Mouse (Mus musculus): ENCODE measurements around the gene Syngr1.

Gene Syngr1

DNA sequence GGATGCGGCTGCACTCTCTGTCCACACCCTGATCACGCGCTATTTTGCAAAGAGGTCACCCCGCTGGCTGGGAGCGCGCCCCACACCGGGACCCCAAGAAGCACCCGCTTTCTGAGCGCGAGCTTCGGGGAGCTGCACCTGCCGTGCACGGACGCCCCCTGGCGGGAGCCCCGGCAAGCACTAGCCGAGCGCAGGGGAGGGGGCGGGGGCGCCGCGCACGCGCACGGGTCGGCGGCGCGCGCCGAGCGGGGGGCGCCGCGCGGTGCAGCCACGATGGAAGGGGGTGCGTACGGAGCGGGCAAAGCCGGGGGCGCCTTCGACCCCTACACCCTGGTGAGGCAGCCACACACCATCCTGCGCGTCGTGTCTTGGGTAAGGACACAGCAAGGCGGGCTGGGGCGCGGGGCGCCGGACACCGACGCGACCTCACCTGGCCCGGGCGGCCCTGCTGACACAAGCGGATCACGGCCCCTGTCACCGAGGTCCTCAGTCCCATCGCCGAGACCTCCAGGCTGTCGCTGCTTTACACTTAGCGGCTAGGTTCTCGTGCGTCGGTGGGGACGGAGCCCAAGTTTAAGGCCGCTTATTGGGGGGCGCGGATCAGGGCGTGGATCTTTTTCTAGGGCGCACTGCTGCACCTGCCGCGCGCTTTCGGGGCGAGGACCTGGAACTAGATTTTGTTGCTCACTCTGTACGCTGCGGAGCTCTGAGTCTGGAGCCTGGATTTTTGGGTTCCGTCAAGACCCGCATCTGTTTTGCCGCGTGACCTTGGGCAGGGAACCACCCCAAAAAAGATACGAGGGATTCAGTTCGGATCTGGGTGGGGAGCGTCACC lies at the start of gene Syngr1, which contains the start of gene Rpl3:
Gene Syngr1, plus strand, starts transcription at position 214 of the 835 bp plus-strand sequence.
Gene Rpl3, minus strand, starts transcription at position 748 of the 835 bp plus-strand sequence.
- peak; percentile 87 for DNase-seq

DNA sequence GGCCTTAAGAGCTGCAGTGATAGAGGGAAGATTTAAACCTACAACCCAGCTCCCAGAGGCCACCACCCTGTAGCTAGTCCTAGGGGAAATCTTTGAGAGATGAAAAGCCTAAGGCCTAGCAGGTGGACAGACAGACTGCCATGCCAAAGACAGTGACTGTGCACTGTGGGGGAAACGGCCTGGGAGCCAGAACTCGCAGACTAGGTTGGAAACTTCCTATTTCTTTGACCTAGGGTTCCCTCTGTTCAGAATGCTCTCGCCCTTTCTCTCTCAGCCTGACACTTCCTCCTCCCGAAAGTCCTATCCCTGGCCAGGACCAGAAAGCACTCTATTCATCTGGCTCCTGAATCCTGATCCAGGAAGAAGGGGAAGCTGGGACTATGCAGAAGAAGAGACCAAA lies 49.0 kb upstream of the Syngr1 start:
- no peak for DNase-seq

DNA sequence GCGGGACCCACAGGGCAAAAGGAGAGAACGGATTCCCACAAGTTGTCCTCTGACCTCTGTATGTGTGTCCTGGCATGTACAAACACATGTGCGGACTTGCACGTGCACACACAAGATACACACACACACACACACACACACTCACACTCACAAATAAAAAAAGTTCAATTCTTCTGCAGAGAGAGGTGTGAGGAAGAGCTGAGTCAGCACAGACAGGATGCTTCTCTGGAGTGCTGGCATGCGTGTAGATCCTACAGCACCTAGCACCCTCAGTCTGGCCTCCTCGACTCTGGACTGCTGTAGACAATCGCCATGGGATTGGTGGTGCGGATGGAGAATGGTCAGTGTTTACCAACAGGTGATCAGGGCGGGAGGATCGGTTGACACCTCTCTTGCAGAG lies 46.9 kb upstream of the Syngr1 start:
- DNase-seq, result no peak

DNA sequence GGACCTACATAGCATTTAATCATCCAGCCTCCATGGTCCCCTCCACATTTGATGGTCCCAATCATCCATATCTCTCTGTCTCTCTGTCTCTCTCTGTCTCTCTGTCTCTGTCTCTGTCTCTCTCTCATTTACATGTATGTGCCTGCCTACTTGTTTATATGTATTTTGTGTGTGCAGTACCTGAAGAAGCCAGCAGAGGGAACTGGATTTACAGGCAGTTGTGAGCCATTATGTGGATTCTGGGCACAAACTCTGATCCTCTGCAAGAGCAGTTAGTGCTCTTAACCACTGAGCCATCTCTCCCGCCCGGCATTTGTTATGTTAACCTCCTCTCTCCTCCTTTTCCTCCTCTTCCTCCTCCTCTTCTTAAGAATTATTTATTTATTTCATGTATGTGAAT lies 45.4 kb upstream of the Syngr1 start:
- no peak for DNase-seq

DNA sequence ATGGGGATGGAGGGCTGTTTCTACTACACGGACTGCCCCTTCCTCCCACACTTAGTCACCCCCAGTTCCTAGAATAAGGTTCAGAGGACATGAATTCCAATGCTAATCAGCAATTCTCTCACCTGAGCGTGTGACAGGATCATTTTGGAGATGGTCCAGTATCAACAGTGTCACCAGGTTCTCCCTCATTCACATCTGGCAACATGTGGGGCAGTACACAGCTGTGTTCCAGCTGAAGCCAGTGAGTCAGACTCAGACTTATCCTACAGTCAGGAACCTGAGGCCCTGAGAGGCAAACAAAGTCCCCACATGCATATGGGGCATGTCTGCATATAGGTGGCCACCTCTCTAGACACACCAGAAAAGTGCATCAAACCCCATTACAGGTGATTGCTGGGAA lies 43.9 kb upstream of the Syngr1 start:
- DNase-seq, result no peak

DNA sequence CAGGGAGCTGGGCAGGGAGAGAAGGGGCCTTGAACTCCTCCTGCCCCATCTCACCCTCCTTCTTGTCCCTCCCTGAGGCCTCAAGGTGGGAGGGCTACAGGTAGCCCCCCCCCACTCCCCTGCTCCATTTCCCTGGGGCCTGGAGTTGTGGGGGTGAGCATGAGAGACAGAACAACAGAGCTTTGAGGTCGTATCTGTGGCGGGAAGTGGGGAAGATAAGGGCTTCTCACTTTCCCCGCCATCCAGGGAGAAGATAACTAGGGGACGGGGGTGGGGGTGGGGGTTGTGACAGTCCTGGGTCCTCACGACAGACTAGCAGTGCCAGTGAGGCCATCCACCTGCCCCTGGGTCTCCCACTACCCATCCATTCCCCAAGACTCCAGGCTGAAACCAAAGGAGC lies 43.2 kb upstream of the Syngr1 start:
- no peak for DNase-seq

DNA sequence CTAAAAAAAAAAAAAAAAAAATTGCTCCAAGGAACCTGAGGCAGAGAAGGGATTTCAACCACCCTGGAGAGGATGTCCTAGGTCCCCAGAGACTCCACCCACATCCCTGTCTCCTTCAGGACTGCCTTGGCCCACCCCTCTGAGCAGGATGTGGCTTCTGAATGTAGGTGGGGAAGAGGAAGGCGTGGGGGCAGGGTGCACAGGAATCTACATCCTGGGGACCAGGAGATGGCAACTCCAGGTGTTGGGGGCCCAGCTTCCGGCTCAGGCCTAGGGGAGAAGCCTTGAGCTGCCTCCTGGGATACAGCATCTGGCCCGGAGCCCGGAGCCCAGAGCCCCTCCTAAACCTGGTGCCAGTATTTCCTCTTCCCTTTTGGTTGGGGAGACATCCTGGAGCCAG lies 41.0 kb upstream of the Syngr1 start:
- DNase-seq, result peak; percentile 69

DNA sequence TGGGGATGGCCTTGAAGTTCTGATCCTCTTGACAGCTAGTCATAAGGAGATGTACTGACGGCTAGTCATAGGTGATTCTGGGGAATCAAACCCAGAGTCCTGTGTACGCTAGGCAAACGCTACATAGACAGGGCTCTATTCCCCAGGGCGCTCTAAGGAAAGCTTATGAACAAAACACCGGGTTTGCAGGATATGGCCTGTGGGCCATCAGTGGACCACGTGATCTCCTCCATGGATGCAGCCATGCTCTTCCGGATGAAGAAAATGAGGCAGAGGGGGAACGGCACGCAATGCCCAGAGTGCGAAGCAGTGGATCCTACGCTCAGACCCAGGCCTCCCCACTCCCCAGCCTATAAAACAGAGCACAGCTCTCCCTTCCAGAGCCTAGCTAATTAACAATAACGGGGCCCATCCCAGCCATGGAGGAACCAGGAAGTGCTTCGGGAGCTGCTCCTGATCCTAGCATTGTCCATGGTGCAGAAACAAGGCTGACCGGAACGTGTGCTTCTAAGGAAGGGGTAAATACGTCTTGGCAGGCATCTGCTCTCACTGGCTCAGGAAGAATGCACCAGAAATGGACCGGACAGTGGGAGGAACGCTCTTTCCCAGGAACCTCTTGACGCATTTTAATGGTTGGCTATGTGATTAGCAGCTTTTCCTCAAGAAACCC lies 39.9 kb upstream of the Syngr1 start:
- no peak for DNase-seq

DNA sequence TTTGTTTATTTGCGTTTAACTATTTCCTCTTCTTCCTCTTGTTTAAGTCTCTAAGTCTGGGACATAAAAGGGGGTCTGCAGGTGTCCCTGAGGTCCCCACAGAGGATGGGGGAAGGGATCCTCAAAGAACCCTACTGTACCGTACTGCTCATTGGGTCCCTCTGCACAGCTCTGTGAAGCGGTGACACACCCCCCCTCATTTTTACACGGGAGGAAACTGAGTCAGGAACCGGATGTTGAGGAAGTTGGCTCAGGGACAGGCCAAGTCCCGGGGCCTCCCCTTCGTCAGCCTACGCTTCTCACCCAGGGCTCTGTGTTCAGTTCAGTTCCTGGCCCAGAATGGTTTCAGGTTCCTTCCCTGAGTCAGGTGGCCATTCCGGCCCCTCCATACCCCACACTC lies 39.4 kb upstream of the Syngr1 start:
- no peak for DNase-seq

DNA sequence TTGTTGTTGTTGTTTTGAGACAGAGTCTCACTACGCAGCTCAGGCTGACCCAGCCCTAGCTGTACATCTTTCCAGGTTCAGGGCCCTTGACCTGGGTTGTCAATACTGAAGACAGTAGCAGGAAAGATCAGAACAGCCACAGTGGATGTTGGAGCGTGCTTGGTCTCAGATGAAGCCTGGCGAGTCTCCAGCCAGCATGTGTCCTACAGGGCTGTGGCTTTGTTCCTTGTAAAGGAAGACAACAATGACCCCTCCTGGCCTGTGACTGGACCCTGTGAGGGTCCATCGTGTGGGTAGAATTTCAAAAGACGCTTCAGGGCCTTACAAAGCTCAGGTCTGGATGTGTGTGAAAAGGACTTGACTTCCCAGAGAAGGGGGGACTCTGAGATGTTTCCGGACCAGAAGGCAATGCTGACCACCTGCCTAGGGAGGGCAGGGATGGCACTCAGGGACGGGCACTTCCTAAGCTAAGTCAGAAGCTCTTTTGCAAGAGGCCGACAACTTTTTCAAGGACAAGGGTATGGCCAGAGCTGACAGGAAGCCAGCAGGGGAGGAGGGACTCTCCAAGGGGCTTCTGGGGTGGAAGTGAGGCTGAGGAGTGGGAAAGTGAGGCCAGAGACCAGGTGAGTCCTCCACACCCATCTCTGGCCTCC lies 37.6 kb upstream of the Syngr1 start:
- peak; percentile 70 for DNase-seq

DNA sequence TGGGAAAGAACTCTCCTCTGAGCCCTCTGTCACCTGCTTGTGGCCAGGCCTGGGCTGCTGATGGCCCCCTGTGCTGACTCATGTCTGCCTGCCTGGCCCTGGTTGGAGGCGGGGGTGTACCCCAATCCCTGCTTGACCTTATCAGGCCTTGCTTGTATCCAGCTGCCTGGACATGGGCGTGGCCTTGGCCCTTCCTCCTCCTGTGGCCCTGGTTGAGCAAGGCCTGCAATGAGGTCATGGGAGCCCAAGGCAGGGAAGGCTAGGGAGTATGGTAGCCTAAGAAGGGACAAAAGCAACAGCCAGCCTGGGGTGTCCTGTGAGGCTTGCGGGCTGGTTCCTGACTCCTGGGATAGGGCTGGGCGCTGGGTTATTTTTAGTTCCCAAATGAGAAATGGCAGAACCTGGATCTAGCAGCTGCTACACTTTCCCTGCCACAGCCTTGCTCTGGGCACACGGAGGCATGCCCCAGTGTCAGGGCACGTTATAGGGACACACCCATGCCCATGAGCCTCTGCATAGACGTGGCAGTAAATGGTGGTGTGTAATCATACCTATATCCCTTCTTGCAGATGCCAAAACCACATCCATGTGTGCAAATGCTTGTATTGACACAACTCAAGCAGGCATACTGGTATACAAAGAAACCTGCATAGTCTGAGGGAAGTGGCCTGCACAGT lies 37.0 kb upstream of the Syngr1 start:
- no peak for DNase-seq

DNA sequence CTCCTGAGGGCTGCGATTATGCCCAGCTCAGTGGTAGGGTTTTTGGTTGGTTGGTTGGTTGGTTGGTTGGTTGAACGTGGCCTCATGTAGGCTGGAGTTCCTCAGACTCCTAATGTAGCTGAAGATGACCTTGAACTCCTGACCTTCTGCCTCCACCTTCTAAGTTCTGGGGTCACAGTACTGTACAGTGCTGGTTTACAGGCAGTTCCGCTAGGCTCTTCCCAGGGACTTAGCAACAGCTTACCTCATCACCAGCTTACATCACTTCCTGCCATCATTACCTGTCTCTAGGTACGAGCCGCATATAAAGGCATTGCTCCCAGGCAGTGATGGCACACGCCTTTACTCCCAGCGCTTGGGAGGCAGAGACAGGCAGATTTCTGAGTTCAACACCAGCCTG lies 33.0 kb upstream of the Syngr1 start:
- no peak for DNase-seq

DNA sequence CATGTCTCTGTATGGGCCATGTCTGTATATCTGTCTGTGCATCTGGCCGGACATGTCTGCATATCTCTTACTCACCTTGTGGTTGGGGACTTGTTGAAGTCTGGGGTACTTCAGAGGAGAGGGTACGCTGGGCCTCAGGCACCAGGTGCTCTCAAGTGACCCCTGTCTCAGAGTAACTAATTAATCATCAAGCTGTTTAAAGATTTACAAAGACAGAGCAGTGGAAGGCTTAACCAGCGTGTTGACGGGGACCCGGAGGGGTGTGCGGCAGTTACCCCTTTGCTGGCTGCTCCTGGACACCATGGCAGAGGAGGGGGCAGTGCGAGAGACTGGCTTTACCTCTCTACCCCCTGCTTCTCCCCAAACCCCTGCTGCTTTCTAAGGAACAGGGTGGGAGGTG lies 31.5 kb upstream of the Syngr1 start:
- peak; percentile 61 for DNase-seq

DNA sequence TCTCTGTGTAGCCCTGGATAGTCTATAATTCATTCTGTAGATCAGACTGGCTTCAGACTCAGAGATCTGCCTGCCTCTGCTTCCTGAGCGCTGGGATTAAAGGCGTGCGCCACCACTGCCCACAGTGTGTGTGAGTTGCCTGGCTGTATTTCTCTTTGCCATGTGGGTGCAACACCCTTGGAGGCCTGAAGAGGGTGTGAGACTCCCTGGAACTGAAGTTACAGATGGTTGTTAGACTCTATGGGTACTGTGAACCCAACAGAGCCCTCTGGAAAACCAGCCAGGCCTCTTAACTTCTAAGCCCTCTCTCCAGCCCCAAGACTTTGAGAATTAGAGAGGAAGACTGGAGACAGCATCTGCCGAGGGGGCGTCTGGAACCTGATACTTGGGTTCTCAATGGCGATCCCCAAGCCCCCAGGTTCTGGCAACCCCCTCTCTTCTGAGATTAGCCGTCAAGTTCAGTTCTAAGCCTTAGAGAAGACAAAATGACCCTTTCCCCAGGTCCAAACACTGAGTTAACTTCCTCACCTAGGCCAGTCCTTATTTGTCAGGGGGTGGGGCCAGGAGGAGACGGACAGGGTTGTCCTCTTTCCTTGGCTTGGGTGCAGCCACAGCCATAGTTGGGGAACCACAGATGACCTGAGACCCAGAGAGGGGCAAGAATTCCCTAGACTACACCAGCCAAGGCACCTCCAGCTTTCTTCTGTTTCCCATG lies 30.6 kb upstream of the Syngr1 start:
- no peak for DNase-seq

DNA sequence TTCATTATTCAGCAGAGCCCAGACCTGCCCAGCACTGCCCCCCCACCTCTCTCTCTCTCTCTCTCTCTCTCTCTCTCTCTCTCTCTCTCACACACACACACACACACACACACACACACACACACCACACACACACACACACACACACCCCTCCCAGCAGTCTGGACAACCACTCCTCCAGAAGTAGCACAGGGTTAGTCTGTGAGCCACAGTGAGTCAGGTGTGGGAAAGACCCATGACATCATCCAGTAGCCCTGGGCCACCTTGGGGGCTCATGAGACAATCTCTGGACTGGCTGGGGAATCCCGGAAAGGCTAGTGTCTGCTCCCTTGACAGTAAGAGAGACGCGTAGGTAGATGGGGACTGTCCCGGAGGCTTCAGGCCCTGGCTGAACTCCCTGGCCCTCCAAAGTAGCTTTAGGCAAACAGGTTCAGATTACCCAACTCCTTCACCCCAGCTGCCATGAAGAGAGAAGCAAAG lies 30.0 kb upstream of the Syngr1 start:
- DNase-seq, result no peak

DNA sequence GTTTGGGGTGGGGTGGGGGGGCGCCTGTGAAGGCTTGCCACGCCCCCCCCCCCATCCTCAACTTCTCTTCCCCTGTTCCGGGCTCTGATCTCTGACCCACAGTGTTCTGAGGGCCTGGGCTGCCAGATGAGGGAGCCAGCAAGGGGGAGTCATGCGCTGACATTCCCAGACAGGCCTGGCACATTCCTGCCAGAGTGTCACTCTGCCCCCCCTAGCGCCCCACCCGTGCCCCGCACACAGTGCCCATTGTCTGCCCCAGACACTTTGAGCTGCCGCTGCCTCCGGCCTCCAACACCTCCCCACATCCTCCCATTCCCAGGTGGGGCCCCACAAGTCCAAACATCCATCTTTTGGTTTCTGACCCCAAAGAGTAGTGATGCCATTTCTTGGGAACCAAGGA lies 28.8 kb upstream of the Syngr1 start:
- DNase-seq, result no peak

DNA sequence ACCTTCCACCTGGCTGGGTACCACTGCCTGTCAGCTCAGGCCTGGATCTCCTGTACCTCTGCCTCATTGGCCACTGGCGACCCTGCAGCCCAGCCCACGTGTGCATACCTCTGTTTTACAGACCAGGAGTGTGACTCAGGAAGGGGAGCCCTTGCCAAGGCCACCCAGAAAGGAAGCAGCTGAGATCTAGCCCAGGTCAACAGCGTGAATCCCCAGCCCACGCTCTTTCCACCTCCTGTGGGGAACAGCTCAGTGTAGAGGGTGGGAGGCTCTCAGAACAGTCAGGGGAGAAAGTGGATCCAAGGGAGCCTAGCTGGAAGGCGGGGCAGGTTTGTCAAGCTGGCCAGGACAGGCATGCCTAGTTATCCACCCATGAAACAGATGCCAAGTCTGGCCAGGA lies 28.3 kb upstream of the Syngr1 start:
- DNase-seq, result no peak

DNA sequence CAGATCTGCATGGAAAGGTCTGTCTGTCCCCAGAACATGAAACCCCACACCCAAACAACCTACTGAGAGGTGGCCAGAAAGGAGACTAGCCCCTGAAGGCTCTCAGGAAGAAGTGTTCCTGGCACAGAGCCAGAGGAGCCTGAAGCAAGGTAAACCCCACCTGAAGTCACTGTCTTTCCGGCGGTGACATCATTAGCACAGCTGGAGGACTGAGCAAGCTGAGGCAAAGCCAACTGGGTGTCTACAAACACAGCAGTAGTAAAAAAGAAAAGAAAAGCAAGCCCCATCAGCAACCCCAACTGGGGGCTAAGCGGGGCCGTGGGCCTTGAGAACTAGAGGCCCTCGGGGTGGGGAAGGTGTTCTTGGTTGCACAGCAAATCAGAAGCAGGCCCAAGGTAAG lies 26.2 kb upstream of the Syngr1 start:
- DNase-seq, result no peak

DNA sequence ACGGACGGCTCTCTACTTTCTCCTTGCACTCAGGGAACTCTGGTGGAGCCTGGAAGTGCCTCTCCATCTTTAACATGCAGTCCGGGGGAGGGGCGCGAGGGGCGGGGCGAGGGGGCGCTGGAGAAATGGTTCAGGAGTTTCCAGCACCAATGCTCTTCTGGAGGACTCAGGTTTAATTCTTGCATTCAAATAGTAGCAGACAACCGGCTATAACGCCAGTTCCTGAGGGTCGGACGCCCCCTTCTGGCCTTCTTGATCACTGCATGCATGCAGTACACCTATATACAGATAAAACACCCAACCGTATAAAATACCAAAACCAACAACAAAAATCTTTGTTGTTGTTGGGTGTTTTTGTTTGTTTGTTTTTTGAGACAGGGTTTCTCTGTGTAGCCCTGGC lies 25.7 kb upstream of the Syngr1 start:
- DNase-seq, result peak; percentile 81

DNA sequence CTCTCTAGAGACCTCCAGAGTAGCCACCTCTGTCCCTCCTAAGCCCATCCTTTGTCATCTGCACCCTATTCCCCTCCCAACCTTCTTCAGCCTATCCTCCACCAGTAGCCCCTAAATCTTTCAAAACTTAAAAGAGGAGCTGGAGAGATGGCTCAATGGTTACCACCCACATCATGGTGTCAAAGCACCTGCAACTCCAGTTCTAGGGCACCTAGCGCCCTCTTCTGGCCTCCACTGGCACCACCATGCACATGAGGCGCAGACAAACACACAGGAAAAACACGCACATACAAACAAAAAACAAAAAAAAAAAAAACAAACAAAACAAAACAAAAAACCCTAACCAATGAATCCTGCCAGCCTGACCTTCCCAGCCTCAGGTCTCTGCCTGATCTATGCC lies 24.6 kb upstream of the Syngr1 start:
- DNase-seq, result peak; percentile 54

DNA sequence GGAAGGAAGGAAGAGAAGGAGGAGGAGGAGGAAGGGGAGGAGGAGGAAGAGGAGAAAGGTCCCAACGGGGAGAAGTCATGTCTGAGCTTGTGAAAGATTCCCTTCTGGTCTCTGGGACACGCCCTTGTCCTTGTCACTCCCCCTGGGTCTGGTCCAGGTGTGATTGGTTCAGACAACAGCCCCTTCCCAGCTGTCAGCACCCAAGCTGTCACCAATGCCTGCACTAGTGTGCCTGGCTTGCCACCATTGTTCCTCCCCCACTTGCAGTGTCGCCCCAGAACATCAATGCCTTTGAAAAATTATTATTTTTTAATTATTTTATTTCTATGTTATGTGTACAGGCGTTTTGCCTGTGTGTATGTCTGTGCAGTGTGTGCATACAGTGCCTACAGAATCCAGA lies 22.0 kb upstream of the Syngr1 start:
- no peak for DNase-seq

DNA sequence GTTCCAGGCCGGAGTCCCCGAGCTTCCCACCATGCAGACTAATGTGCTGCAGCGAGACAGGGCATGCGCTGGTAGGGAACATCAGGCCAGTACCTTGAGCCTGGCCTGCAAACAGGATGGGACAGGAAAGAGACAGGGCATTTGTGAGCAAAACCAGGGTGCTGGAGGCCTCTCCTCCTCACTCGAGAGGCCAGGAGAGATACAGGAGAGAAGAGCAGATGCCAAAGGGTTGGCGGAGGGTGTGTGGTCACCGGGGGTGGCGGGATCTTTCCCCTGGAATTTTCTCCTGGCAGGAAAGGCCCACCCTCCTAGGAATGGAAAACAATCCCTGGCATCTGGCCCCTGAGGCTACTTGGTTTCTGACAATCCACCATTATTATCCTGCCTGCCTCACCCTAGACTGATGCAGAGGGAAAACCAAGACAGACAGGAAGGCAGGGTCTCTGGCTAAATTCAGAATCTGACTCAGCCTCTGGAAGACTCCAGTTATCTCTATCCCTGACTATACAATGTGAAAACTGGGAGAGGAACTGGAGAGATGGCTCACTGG lies 21.0 kb upstream of the Syngr1 start:
- DNase-seq, result no peak

Data from kidney, postnatal 10 days (tissue).